Mouse (Mus musculus) layer of hippocampus, postnatal 36 days (tissue): ENCODE measurements around the gene Psg16. TPM values are rescaled to one million over a fixed set of nuclear protein-coding genes. Genes with fewer than 3 reads are reported as not detected.
"Not testable (repeated sequence)": the region's sequence is repeated elsewhere in the genome, so short reads cannot be mapped to it uniquely, and the experiment has no call there.

Source experiments
- DNase-seq, 2 experiments: peaks; one replicate each; pipeline ENCODE4 v3.0.0; 2022
- total RNA-seq, 2 experiments: library from RNA; stranded (reverse); gene quantifications; 2 replicates each; pipeline ENCODE4 v1.2.3; 2021

Psg16 gene
- total RNA-seq, 2 experiments from 2014 or later, result 3.0 to 3.8 TPM

- DNase-seq, result peak; percentile 89 to 91
Measured at GRCm38 (mm10) chr7:17056081-17056581, 17.7 kb upstream of the Psg16 start.

DNA sequence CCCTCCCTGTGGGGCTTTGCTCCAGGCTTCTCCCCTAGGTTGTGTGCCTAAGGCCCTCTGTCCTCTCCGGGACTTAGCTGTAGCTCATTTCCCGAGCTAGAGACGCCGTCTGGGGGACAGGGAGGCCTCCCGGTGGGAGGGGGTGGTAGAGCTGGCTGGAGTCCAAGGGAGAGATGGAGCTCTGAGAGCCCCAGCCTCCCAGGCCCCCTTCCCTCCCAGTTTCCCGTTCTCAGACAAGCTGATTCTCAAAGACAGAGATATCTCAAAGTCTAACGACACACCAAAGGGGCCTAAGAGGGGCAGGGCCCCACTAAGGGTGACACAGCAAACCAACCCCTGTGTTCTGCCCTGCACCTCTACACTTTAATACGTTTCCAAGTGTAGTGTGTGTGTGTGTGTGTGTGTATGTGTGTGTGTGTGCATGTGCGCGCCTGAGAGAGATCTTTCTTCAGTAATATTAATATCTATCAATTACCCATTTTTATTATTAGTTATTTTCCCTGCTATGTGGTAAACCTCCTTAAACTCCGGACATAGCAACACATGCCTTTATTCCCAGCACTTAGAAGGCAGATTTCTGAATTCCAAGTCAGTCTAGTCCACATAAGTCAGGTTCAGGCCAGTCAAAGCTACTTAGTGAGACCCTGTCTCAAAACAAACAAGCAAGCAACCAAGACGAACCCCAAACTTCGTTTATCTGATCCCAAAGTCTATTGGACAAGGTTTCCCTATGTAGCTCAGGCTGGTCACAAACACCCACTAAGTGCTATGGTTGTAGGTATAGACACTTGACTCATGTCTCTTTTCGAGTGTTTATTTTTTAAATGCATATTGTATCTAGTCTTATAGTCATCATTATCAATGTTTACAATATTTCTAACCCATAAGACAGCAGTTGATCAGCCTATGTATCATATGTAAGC, 17.0 kb upstream of the Psg16 start:
- DNase-seq, result peak in 1 of 2 experiments; percentile 57

DNA sequence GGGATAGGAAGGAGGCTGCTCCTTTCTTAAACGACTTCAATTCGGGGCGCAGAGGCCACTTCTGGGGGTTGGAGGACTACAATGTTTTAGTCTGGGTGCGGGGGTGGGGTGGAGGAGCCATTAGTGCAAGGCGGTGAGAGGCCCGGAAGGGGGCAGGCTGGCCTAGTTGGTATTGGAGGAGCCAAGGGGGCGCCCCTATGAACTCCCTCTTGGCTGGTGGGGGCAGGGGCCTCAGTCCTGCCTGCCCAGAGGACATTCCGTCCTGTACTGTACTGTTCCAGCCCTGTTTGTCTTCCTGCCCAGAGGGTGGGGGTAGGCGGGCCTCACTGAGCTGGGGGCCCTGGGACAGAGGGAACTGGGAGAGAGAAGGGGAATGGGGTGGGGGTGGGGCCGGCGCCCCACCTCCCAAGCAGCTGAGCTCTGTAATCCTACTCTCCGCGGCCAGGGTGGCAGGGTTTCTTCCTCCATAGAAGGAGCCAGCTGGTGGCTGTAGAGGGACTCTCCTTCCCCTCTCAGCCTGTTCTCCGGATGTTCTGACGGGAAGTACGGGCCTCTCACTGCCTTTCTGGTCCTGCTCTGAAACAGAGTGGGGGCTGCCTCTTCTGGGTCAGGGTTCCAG, 15.7 kb upstream of the Psg16 start:
- DNase-seq, result peak; percentile 81 to 82

GRCm38 (mm10) chr7:17058816-17059462, 14.9 kb upstream of the Psg16 start:
- DNase-seq, result no peak

- DNase-seq, result no peak
Measured at GRCm38 (mm10) chr7:17059463-17059844, 14.4 kb upstream of the Psg16 start.

DNA sequence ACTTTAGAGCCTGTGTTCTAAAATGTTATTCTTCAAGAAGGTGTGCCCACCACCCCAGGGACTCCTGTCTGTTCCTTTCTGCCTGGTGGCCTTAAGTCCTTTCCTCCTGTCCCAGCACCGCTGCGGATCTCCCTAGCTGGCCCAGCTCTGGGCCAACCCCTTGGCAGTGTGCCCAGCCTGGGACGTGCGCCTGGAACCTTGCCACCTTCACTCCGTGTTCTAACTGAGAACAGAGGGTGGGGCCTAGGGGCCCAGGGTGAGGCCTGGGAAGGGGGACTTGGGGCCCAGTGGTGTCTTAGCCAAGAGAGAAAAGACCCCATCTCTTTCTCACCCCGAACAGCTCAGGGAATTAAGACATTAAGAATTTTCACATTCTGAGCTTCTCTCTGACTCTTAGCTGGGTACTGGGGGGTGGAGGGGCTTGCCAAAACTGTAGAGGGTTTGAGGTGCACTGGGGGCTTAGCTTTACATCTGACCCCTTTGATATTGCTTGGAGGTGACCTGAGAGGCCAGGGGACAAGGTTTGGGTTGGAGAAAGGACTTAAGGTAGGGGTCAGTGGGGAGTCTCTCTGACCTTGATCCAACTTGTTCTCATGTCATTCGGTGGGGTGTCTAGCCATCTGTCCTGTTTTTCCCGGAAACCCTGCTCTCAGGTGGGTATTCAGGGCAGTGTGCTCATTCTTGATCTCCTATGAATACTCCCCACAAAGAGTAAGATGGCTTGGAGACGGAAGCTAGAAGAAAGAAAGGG, 13.6 kb upstream of the Psg16 start:
- DNase-seq, result peak; percentile 88 to 91

GRCm38 (mm10) chr7:17060782-17061605, 12.8 kb upstream of the Psg16 start:
- peak in 1 of 2 experiments; percentile 55 for DNase-seq

DNA sequence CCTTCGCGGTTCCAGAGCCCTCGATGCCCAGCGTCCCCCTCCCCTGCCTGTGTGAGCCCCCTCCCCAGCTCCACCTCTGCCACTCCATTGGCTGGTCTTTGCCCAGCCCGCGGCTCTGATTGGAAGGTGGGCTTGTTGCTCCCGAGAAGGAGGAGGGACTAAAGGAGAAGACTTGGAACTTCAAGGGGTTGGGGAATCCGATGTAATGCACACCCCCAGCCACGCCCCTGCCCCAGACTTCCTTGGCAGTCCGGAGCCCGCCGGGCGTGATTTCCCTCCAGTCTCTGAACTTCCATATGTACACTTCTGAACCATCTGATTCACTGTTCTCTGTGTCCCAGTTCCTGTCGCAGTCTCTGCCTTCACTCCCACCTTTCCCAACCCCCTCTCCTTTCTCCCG, 11.5 kb upstream of the Psg16 start, which contains the start of gene Hif3a:
Gene Hif3a, minus strand, starts transcription at position 39 of the 400 bp plus-strand sequence.
- peak; percentile 53 to 58 for DNase-seq

DNA sequence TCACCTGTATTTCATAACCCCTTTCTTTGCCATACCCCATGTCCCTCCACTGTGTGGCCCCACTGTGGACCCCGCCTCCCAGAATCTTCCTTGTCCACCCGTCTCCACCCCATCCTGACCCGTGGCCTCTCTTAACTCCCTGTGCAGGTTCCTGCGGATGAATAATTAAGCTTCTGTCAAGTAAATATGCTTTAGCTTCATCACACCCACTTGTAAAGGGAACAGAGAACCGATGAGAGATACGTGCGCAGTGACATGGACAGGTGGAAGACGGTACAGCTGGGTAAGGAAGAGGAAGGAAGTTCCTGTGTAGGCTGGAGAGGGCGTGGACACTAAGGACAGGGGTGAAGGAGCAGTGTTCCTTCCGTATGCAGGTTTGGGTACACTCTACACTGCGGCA, 11.0 kb upstream of the Psg16 start:
- no peak for DNase-seq

GRCm38 (mm10) chr7:17065620-17066019, 8.2 kb upstream of the Psg16 start:
- DNase-seq, result no peak

GRCm38 (mm10) chr7:17066412-17066811, 7.4 kb upstream of the Psg16 start:
- DNase-seq, result peak; percentile 79 to 87

GRCm38 (mm10) chr7:17067000-17067399, 6.8 kb upstream of the Psg16 start:
- no peak for DNase-seq

GRCm38 (mm10) chr7:17067651-17068050, 6.2 kb upstream of the Psg16 start:
- not testable (repeated sequence) for DNase-seq

GRCm38 (mm10) chr7:17073513-17073903, 332 bp upstream of the Psg16 start:
- no peak for DNase-seq

DNA sequence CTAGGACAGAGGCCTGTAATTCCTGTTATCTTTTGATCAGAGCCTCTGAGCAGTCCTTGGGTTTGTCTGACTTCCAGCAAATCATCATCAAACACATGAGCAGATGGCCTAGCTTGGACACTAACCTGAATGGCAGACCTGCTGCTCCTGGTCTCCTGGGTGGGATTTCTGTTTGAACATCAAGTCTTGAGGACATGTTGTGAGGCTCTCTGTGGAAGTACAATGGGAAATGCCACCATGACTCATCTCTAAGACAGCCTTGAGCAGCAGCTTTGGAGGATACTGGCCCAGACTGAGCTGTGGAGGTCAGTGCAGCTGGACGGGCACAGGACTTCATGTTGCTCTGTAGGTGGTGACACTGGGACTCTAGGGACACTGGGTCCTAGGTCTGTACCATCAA, 2.7 kb downstream of the Psg16 start:
- no peak for DNase-seq

DNA sequence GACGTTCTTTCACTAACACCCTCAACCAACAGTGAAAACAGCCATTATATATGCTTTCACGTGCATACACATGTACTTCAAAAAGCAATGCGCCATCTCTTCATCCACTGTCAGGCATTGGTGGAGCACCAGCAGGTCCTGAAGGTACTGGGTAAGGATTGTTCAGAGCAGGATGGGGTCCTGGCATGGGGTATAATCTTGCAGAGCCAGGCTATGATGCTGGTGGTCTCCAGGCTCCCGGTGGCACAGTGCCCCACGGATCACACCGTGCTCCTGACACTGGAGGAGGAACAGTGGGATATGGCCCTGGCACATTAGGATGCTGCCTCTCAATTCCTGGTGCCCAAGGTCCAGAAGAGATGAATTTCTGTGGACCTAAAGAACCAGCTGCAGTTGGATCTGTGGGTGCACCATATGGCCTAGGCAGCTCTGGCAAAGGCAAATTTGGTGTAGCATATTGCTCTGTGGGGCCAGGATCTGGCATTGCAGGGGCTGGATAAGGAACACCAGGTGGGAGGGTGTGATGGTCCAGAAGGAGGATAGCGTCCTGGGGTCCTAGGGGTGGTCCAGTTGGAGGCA, 4.3 kb downstream of the Psg16 start:
- no peak for DNase-seq

GRCm38 (mm10) chr7:17082766-17083165, 8.9 kb downstream of the Psg16 start:
- DNase-seq, result no peak

DNA sequence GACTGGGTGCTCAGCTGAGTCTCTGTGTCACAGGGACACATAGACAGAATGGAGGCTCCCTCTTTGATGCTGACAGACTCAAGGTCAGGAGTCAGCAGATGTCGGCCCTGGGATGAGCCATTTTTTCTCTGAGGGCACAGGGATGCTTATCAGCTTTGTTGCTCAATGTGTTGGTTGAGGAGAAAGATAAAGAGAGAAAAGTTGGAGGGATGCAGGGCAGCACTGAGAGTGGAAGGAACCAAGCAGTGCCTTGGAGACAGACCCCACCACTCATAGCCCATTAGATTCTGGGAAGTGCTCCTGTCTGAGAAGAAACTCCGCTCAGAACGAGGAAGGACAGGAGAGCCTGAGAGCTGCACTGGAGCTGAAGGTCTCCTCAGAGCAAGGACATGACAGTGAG, 13.9 kb downstream of the Psg16 start:
- DNase-seq, result no peak

DNA sequence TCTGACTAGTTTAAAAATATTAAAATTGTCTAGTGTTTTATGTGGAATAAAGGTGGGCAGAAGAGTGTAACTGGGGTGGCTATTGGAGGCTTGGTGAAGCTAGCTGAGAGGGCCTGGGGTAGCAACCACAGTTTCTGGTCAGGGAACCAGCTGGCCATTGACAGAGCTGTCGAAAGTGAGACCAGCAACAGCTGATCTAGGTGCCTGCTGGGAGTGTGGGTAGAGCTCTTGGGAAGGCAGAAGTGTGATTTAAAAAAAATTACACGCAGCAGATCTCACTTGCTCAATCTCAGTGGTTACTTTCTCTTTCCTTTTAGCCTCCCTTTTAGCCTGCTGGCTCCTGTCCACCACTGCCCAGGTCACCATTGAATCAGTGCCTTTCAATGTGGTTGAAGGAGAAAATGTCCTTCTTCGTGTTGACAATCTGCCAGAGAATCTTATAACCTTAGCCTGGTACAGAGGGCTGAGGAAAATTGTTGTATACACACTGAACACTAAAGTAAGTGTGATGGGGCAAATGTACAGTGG, 16.3 kb downstream of the Psg16 start:
- DNase-seq, result no peak

- no peak for DNase-seq
Measured at GRCm38 (mm10) chr7:17091280-17091679, 17.4 kb downstream of the Psg16 start.

- DNase-seq, result not testable (repeated sequence)
Measured at GRCm38 (mm10) chr7:17101631-17102030, 27.8 kb downstream of the Psg16 start.
